Comparison of ENCODE assay signal across 8 mouse cellular contexts in genomic region chr16:52449889-52450244, GRCm38 (mm10). TPM values are rescaled to one million over a fixed set of nuclear protein-coding genes. Genes with fewer than 3 reads are reported as not detected.
DNase-seq lines count a peak whose midpoint lies in the region; ATAC-seq and TF ChIP-seq lines count a peak whose summit lies in the region.

No protein-coding gene starts in this region.

- H3K4me1 ChIP-seq in liver, embryonic 11.5 days (replicated peaks; ENCODE audit: control insufficient read depth, insufficient read depth, low read length): no peaks in the 10 kb centered on the region; the same call in 1 of the 2 replicates
- peaks cover 5% of the 10 kb centered on the region; the same call in 1 of the 2 replicates for H3K4me1 ChIP-seq in forebrain, embryonic 11.5 days (replicated peaks; ENCODE audit: control insufficient read depth, insufficient read depth, low read length)
- peaks cover 13% of the 10 kb centered on the region; the same call in 1 of the 2 replicates for H3K4me1 ChIP-seq in limb, embryonic 14.5 days (ENCODE audit: control insufficient read depth, insufficient read depth, low read length)
- no peaks in the 10 kb centered on the region; the same call in 1 of the 2 replicates for H3K4me1 ChIP-seq in small intestine, adult 2 months (ENCODE audit: control insufficient read depth, insufficient read depth, insufficient read length, low read length)

- H3K4me3 ChIP-seq in liver, embryonic 11.5 days (ENCODE audit: low read depth, low read length): peak overlapping the region; percentile 66
- peak overlapping the region; percentile 44 for H3K4me3 ChIP-seq in forebrain, embryonic 11.5 days (ENCODE audit: low read depth, low read length)
- H3K4me3 ChIP-seq in limb, embryonic 14.5 days (replicated peaks; ENCODE audit: low read length): peak overlapping the region; percentile 63
- H3K4me3 ChIP-seq in small intestine, adult 2 months (ENCODE audit: low read depth, low read length): peak overlapping the region; percentile 75

- no peak for ATAC-seq in liver, embryonic 11.5 days (replicated peaks; ENCODE audit: low FRiP score)
- ATAC-seq in forebrain, embryonic 11.5 days (replicated peaks; ENCODE audit: low FRiP score): no peak
- ATAC-seq in limb, embryonic 14.5 days (ENCODE audit: low FRiP score, low read depth): no peak

- no peaks in the 10 kb centered on the region for H3K36me3 ChIP-seq in liver, embryonic 11.5 days (ENCODE audit: control insufficient read depth, insufficient read depth, low read length)
- H3K36me3 ChIP-seq in forebrain, embryonic 11.5 days (ENCODE audit: control insufficient read depth, insufficient read depth, low read length): no peaks in the 10 kb centered on the region
- H3K36me3 ChIP-seq in limb, embryonic 14.5 days (ENCODE audit: control insufficient read depth, insufficient read depth, low read length): no peaks in the 10 kb centered on the region
- H3K36me3 ChIP-seq in small intestine, adult 2 months (ENCODE audit: control insufficient read depth, insufficient read depth, low read length): no peaks in the 10 kb centered on the region

- no peak for DNase-seq in liver, embryonic 11.5 days (ENCODE audit: low spot score)
- no peak for DNase-seq in liver
- DNase-seq in forebrain, embryonic 11.5 days (ENCODE audit: low spot score): no peak
- DNase-seq in limb, embryonic 14.5 days (ENCODE audit: low spot score): peak; percentile 25
- DNase-seq in gastrocnemius, postnatal 4 days (ENCODE audit: low spot score in 2 of 2): no peak
- no peak for DNase-seq in frontal cortex, postnatal 36 days (ENCODE audit: low spot score in 2 of 2)
- DNase-seq in layer of hippocampus, postnatal 10 days (ENCODE audit: low spot score in 2 of 2): no peak

- H3K9ac ChIP-seq in liver, embryonic 11.5 days (ENCODE audit: low read depth, low read length): peak overlapping the region; percentile 55
- peak overlapping the region; percentile 55 for H3K9ac ChIP-seq in forebrain, embryonic 11.5 days (ENCODE audit: low read length)
- peak overlapping the region; percentile 58; the same call in 1 of the 2 replicates for H3K9ac ChIP-seq in limb, embryonic 14.5 days (ENCODE audit: low read depth, low read length, severe bottlenecking)

- TF ChIP-seq CTCF in small intestine, adult 2 months (IDR thresholded peaks at IDR 0.05; ENCODE audit: extremely low read depth, insufficient read length, insufficient replicate concordance, low read depth, low read length): no peak

- WGBS in liver, embryonic 11.5 days: 6% methylated on average over 3 of the region's 3 CpGs
- 0% methylated on average over 3 of the region's 3 CpGs for WGBS in forebrain, embryonic 11.5 days
- 6% methylated on average over 3 of the region's 3 CpGs for WGBS in limb, embryonic 14.5 days
- WGBS in small intestine, adult 2 months: 16% methylated on average over 3 of the region's 3 CpGs

- H3K4me2 ChIP-seq in liver, embryonic 11.5 days: peak overlapping the region; percentile 83
- peak overlapping the region; percentile 48 for H3K4me2 ChIP-seq in forebrain, embryonic 11.5 days (ENCODE audit: low read depth, low read length, severe bottlenecking)
- H3K4me2 ChIP-seq in limb, embryonic 14.5 days (replicated peaks; ENCODE audit: low read depth, low read length, severe bottlenecking): peak overlapping the region; percentile 63

- TF ChIP-seq POLR2A in limb, embryonic 14.5 days (IDR thresholded peaks at IDR 0.05; ENCODE audit: borderline replicate concordance, extremely low read depth, insufficient read depth, insufficient read length): no peak
- TF ChIP-seq POLR2A in small intestine, adult 2 months (IDR thresholded peaks at IDR 0.05; ENCODE audit: low read depth, low read length): no peak

- no peak overlapping the region for H3K27ac ChIP-seq in liver, embryonic 11.5 days (ENCODE audit: low read depth, low read length)
- no peak overlapping the region for H3K27ac ChIP-seq in forebrain, embryonic 11.5 days (ENCODE audit: low read depth, low read length)
- H3K27ac ChIP-seq in limb, embryonic 14.5 days (replicated peaks; ENCODE audit: low read depth, low read length): no peak overlapping the region
- H3K27ac ChIP-seq in small intestine, adult 2 months (ENCODE audit: insufficient read depth, low read depth, low read length): peak overlapping the region; percentile 5; the same call in 1 of the 2 replicates

- H3K9me3 ChIP-seq in liver, embryonic 11.5 days (ENCODE audit: control insufficient read depth, low read length): no peaks in the 10 kb centered on the region
- H3K9me3 ChIP-seq in forebrain, embryonic 11.5 days (ENCODE audit: control insufficient read depth, low read length): no peaks in the 10 kb centered on the region
- no peaks in the 10 kb centered on the region for H3K9me3 ChIP-seq in limb, embryonic 14.5 days (ENCODE audit: control insufficient read depth, low read length)

- peaks cover 34% of the 10 kb centered on the region for H3K27me3 ChIP-seq in liver, embryonic 11.5 days (replicated peaks; ENCODE audit: control insufficient read depth, insufficient read depth, low read length)
- peaks cover 10% of the 10 kb centered on the region for H3K27me3 ChIP-seq in forebrain, embryonic 11.5 days (ENCODE audit: control insufficient read depth, insufficient read depth, low read length)
- no peaks in the 10 kb centered on the region for H3K27me3 ChIP-seq in limb, embryonic 14.5 days (ENCODE audit: control insufficient read depth, insufficient read depth, low read length)
- no peaks in the 10 kb centered on the region for H3K27me3 ChIP-seq in small intestine, adult 2 months (ENCODE audit: control insufficient read depth, insufficient read depth, low read length)

RNA-seq across cellular contexts. Expression of gene Alcam, which starts 4.0 kb away (rescaled TPM):
- 27.5 and 32.8 TPM in 2 replicates for polyA plus RNA-seq in liver, embryonic 11.5 days (2014; fragmentation: Nextera tagmentation; extraction: Ambion mirVana)
- 52.5 and 66.3 TPM in 2 replicates for polyA plus RNA-seq in forebrain, embryonic 11.5 days (2014; fragmentation: Nextera tagmentation; extraction: Ambion mirVana)
- 54.8 and 56.0 TPM in 2 replicates for polyA plus RNA-seq in limb, embryonic 14.5 days (2012; rRNA removed)
- polyA plus RNA-seq in limb, embryonic 14.5 days (2014; fragmentation: Nextera tagmentation; extraction: Ambion mirVana): 52.2 and 63.0 TPM in 2 replicates
- polyA plus RNA-seq in small intestine, adult 2 months (2012; rRNA removed): 2.4 and 4.1 TPM in 2 replicates
- total RNA-seq in gastrocnemius, postnatal 4 days (2021): 1 to 10 TPM; 8.7 to 9.2 TPM
- 100 to 1,000 TPM; 127 to 135 TPM for total RNA-seq in layer of hippocampus, postnatal 10 days (2021)
